Mouse (Mus musculus): ENCODE results near the gene Gmds. TPM values are rescaled to one million over a fixed set of nuclear protein-coding genes. Genes with fewer than 3 reads are reported as not detected.

Gene Gmds
- total RNA-seq, 1 experiment: 7.3 TPM

- no peak overlapping the region for H3K9ac ChIP-seq (ENCODE audit: insufficient read depth, low read depth, low read length, poor library complexity, severe bottlenecking)
- in situ Hi-C loops (cut with MboI; ENCODE audit: low sequenced_read_pairs in 2 of 2, unreplicated experiment in 2 of 2): loop anchor here in 1 of 2 experiments (25.0 kb wide), 1 partner anchor 389 kb away; no protein-coding TSS in a partner anchor
- TF ChIP-seq ZNF384 (IDR thresholded peaks at IDR 0.05; ENCODE audit: low read depth, low read length): no peak
- no peak for TF ChIP-seq CHD2 (IDR thresholded peaks at IDR 0.05; ENCODE audit: low read depth, low read length)
- TF ChIP-seq ZC3H11A (IDR thresholded peaks at IDR 0.05; ENCODE audit: borderline replicate concordance, low read depth, low read length): no peak
- no peak for TF ChIP-seq MAFK (IDR thresholded peaks at IDR 0.05; ENCODE audit: insufficient read depth, low read depth, low read length)
- TF ChIP-seq HCFC1 (IDR thresholded peaks at IDR 0.05; ENCODE audit: borderline replicate concordance, insufficient read depth, low read length): no peak
- no peaks in the 10 kb centered on the region for H3K9me3 ChIP-seq (ENCODE audit: control insufficient read depth, insufficient read depth, low read depth, low read length)
- H3K27ac ChIP-seq (ENCODE audit: insufficient read depth, low read depth, low read length, poor library complexity, severe bottlenecking): no peak overlapping the region
- no peak for DNase-seq (ENCODE audit: low read depth, low spot score)
- peaks cover 2 to 5% of the 10 kb centered on the region in 2 experiments; a peak in 1 of 4 replicates for H3K4me1 ChIP-seq (ENCODE audit: control insufficient read depth in 2 of 2, insufficient read depth in 2 of 2, low read length in 2 of 2, poor library complexity in 1 of 2)
- no peak overlapping the region for H3K4me3 ChIP-seq (ENCODE audit: insufficient read depth in 1 of 2, low read depth in 1 of 2, low read length in 2 of 2, poor library complexity in 1 of 2, severe bottlenecking in 1 of 2)
- no peaks in the 10 kb centered on the region for H3K36me3 ChIP-seq (ENCODE audit: control insufficient read depth, insufficient read depth, low read length, poor library complexity, severe bottlenecking)
These were observed 515.2 kb downstream of the Gmds start for GRCm38 (mm10) chr13:31823316-31823715.

DNA sequence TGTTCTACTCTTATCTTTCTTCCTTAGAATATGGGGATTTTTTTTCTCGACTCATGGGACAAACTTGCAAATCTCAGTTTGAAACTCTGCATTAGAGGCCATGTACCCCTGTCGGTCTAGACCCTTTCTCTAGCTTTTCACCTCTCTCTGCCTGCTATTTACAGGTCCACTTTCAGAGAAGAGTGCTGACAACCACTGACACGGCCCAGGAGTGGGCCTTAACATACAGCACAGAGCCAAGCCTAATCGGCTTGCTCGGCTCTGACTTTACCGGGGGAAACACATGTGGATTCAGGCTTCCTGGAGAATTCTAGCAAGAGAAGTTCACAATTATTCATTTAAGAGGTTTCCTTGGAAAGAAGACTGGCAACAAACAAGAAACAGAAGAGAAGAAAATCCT, 517.5 kb downstream of the Gmds start:
- Histone ChIP-seq H3K9ac (ENCODE audit: insufficient read depth, low read depth, low read length, poor library complexity, severe bottlenecking) (no peak overlapping the region), H3K4me1 (ENCODE audit: control insufficient read depth in 2 of 2, insufficient read depth in 2 of 2, low read length in 2 of 2, poor library complexity in 1 of 2) (peaks cover 2 to 5% of the 10 kb centered on the region in 2 experiments; a peak in 1 of 4 replicates), H3K4me3 (ENCODE audit: insufficient read depth in 1 of 2, low read depth in 1 of 2, low read length in 2 of 2, poor library complexity in 1 of 2, severe bottlenecking in 1 of 2) (no peak overlapping the region), H3K36me3 (ENCODE audit: control insufficient read depth, insufficient read depth, low read length, poor library complexity, severe bottlenecking) (no peaks in the 10 kb centered on the region), H3K27ac (ENCODE audit: insufficient read depth, low read depth, low read length, poor library complexity, severe bottlenecking) (no peak overlapping the region), H3K9me3 (ENCODE audit: control insufficient read depth, insufficient read depth, low read depth, low read length) (no peaks in the 10 kb centered on the region)
- DNase-seq (ENCODE audit: low read depth, low spot score): no peak
- in situ Hi-C loops (cut with MboI; ENCODE audit: low sequenced_read_pairs in 2 of 2, unreplicated experiment in 2 of 2): loop anchor here in 1 of 2 experiments (25.0 kb wide), 1 partner anchor 391 kb away; no protein-coding TSS in a partner anchor
- no peak for TF ChIP-seq HCFC1 (IDR thresholded peaks at IDR 0.05; ENCODE audit: borderline replicate concordance, insufficient read depth, low read length)
- no peak for TF ChIP-seq CHD2 (IDR thresholded peaks at IDR 0.05; ENCODE audit: low read depth, low read length)
- no peak for TF ChIP-seq MAFK (IDR thresholded peaks at IDR 0.05; ENCODE audit: insufficient read depth, low read depth, low read length)
- TF ChIP-seq ZNF384 (IDR thresholded peaks at IDR 0.05; ENCODE audit: low read depth, low read length): no peak
- TF ChIP-seq ZC3H11A (IDR thresholded peaks at IDR 0.05; ENCODE audit: borderline replicate concordance, low read depth, low read length): no peak

DNA sequence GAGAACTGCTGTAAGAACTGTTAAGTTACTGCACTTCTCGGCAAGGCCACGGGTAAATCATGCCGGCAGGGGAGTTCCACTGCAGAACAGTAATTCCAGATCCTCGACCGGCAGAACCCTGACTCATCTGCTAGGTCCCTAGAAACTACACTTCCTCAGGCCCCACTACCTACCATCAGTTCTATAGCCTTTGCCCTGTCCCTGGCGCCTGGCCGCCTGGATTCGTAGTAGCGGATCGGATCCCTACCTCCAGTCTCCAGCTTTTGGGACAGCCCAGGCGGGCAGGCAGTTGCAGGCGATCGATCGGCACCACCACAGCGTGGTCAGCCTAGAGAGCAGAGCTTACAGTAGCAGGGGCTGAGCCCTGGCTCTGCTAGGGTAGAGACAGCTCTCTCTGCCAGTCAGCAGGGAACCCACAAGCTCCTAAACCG, 517.9 kb downstream of the Gmds start:
- TF ChIP-seq ZC3H11A (IDR thresholded peaks at IDR 0.05; ENCODE audit: borderline replicate concordance, low read depth, low read length) (no peak), MAFK (IDR thresholded peaks at IDR 0.05; ENCODE audit: insufficient read depth, low read depth, low read length) (no peak), CHD2 (IDR thresholded peaks at IDR 0.05; ENCODE audit: low read depth, low read length) (no peak), ZNF384 (IDR thresholded peaks at IDR 0.05; ENCODE audit: low read depth, low read length) (no peak)
- Histone ChIP-seq H3K4me3 (ENCODE audit: insufficient read depth in 1 of 2, low read depth in 1 of 2, low read length in 2 of 2, poor library complexity in 1 of 2, severe bottlenecking in 1 of 2) (peak overlapping the region; percentile 29 to 53; a peak in 3 of 4 replicates), H3K4me1 (ENCODE audit: control insufficient read depth in 2 of 2, insufficient read depth in 2 of 2, low read length in 2 of 2, poor library complexity in 1 of 2) (peaks cover 2 to 5% of the 10 kb centered on the region in 2 experiments; a peak in 1 of 4 replicates), H3K9me3 (ENCODE audit: control insufficient read depth, insufficient read depth, low read depth, low read length) (no peaks in the 10 kb centered on the region), H3K36me3 (ENCODE audit: control insufficient read depth, insufficient read depth, low read length, poor library complexity, severe bottlenecking) (no peaks in the 10 kb centered on the region), H3K27ac (ENCODE audit: insufficient read depth, low read depth, low read length, poor library complexity, severe bottlenecking) (no peak overlapping the region), H3K9ac (ENCODE audit: insufficient read depth, low read depth, low read length, poor library complexity, severe bottlenecking) (no peak overlapping the region; the same call in 1 of the 2 replicates)
- DNase-seq (ENCODE audit: low read depth, low spot score): no peak
- in situ Hi-C loops (cut with MboI; ENCODE audit: low sequenced_read_pairs in 2 of 2, unreplicated experiment in 2 of 2): loop anchor here in 1 of 2 experiments (25.0 kb wide), 1 partner anchor 392 kb away; no protein-coding TSS in a partner anchor

DNA sequence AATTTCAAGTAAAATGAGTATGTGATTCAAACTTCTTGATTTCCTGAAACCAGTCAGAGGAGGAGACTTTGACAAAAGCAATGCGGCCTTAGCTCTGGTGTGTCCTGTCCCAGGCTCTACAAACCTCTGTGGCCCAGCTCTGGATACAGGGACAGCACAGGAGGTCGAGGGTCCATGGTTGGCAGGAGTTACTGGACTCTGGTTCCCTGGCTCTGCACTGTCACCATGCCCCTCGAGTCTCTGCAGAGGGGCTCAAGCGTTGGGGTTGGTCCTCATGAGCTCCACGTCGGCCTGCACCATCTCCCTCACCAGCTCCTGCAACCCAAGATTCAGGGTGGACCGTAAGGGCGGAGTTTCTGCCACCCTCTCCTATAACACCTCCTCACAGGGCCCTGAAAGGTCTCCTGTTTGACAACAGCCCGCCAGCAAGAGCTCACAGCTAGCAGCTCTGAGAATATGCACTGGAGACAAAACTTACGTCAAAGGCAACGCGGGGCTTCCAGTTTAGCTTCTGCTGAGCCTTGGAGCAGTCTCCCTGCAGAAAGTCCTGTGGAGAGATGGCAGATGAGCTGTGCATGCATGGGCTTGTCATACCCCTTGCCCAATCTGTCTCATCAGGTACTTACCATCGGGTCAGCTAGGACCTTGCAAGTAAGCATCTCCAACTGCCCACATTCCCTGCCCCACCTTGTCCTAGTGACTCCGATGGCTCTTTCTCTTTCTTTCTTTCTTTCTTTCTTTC, 518.7 kb downstream of the Gmds start:
- H3K9me3 ChIP-seq (ENCODE audit: control insufficient read depth, insufficient read depth, low read depth, low read length): no peaks in the 10 kb centered on the region
- no peak for DNase-seq (ENCODE audit: low read depth, low spot score)
- H3K4me1 ChIP-seq (ENCODE audit: control insufficient read depth in 2 of 2, insufficient read depth in 2 of 2, low read length in 2 of 2, poor library complexity in 1 of 2): peaks cover 2 to 5% of the 10 kb centered on the region in 2 experiments; a peak in 1 of 4 replicates
- TF ChIP-seq ZNF384 (IDR thresholded peaks at IDR 0.05; ENCODE audit: low read depth, low read length) (no peak), MAFK (IDR thresholded peaks at IDR 0.05; ENCODE audit: insufficient read depth, low read depth, low read length) (no peak), CHD2 (IDR thresholded peaks at IDR 0.05; ENCODE audit: low read depth, low read length) (no peak), HCFC1 (IDR thresholded peaks at IDR 0.05; ENCODE audit: borderline replicate concordance, insufficient read depth, low read length) (no peak), ZC3H11A (IDR thresholded peaks at IDR 0.05; ENCODE audit: borderline replicate concordance, low read depth, low read length) (no peak)
- no peaks in the 10 kb centered on the region for H3K36me3 ChIP-seq (ENCODE audit: control insufficient read depth, insufficient read depth, low read length, poor library complexity, severe bottlenecking)
- H3K9ac ChIP-seq (ENCODE audit: insufficient read depth, low read depth, low read length, poor library complexity, severe bottlenecking): no peak overlapping the region
- in situ Hi-C loops (cut with MboI; ENCODE audit: low sequenced_read_pairs in 2 of 2, unreplicated experiment in 2 of 2): loop anchor here in 1 of 2 experiments (25.0 kb wide), 1 partner anchor 392 kb away; no protein-coding TSS in a partner anchor
- H3K27ac ChIP-seq (ENCODE audit: insufficient read depth, low read depth, low read length, poor library complexity, severe bottlenecking): no peak overlapping the region
- H3K4me3 ChIP-seq (ENCODE audit: insufficient read depth in 1 of 2, low read depth in 1 of 2, low read length in 2 of 2, poor library complexity in 1 of 2, severe bottlenecking in 1 of 2): no peak overlapping the region

Data from ES-E14 (cell line).